Mouse (Mus musculus) right cerebral cortex, postnatal 36 days (tissue): ENCODE data around the gene 5031439G07Rik.
A peak's percentile ranks its signal among the peaks of the same experiment; 100 is the strongest.
"Not testable (repeated sequence)": the region's sequence is repeated elsewhere in the genome, so short reads cannot be mapped to it uniquely, and the experiment has no call there.

Source experiments
- DNase-seq, 2 experiments: peaks; one replicate each; pipeline ENCODE4 v3.0.0; 2022; ENCODE audit warnings: low spot score in 2 of 2, mixed read lengths in 1 of 2

The 5031439G07Rik gene

GRCm38 (mm10) chr15:84957851-84958250 lies 30.5 kb downstream of the 5031439G07Rik start:
- peak; percentile 58 to 73 for DNase-seq

DNA sequence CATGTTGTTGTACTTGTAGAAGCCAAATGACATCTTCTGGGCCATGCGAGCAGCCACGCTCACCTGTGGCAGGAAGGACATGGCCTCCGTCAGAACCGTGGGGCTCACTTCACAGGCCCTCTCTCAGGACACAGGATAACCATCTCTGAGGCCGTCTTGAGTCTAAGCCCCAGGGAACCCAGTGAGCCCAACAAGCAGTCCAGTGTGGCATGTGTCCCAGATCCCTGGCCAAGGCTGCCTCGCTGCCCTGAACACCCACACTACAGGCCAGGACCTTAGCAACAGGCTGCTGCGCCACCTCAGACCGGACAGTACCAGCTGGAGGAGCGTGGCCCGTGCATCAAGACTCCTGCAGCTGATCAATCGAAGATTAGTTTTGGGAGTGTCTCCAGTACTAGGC lies 35.1 kb downstream of the 5031439G07Rik start:
- no peak for DNase-seq

- peak; percentile 71 for DNase-seq
Observed at GRCm38 (mm10) chr15:84950053-84950452, 38.3 kb downstream of the 5031439G07Rik start.

DNA sequence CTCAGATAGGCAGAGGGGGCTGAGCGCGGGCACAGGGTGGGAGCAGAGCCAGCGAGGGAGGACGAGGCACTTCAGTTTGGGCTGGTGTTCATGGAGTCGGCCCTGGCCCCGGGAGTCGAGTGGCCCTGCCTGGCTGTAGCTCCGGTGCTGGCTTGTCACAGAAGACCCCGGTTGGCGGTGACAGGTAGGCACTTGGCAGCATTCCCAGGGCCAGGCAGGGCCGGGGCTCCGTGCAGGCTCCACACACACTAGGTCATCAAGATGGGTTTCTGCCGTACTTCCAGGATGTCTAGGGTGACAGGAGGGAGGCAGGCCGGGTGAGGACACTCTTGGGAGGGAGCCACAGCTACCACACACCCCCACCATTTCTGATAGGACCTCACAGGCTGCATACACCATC lies 39.4 kb downstream of the 5031439G07Rik start:
- no peak for DNase-seq

DNA sequence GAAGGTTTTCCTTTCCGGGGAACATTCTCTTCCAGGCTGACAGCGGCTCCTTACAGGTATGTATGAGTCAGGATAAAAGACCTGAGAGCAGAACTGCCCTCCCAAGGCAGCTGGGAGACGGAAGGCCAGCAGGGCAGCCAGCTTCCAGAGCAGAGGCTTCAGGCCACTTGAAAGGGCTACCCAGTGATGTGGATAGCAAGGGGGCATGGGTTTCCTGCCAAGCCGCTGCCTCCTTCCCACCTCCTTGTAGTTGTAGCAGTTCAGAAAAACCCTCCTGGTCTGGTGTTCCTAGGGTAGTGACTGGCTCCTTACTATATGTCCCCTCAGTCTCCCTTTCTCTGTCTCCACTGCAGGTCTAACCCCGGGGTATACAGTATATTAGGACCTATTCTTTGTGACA lies 44.0 kb downstream of the 5031439G07Rik start:
- no peak for DNase-seq

GRCm38 (mm10) chr15:84942647-84943285 lies 45.6 kb downstream of the 5031439G07Rik start:
- no peak for DNase-seq

- DNase-seq = no peak
Observed at GRCm38 (mm10) chr15:84940102-84940501, 48.2 kb downstream of the 5031439G07Rik start.

DNA sequence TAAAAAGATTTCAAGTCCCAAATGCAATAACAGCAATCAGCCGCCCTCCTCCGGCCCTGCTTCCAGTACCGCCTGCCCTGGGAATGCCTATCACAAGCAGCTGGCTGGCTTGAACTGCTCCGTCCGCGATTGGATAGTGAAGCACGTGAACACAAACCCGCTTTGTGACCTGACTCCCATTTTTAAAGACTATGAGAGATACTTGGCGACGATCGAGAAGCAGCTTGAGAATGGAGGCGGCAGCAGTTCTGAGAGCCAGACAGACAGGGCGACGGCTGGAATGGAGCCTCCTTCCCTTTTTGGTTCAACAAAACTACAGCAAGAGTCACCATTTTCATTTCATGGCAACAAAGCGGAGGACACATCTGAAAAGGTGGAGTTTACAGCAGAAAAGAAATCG lies 53.5 kb downstream of the 5031439G07Rik start:
- DNase-seq = no peak

- no peak for DNase-seq
Observed at GRCm38 (mm10) chr15:84932351-84932750, 56.0 kb downstream of the 5031439G07Rik start.

- DNase-seq = no peak
Observed at GRCm38 (mm10) chr15:84925495-84926018, 62.8 kb downstream of the 5031439G07Rik start.

GRCm38 (mm10) chr15:84924781-84925315 lies 63.5 kb downstream of the 5031439G07Rik start:
- no peak for DNase-seq

- DNase-seq = peak in 1 of 2 experiments; percentile 28
Observed at GRCm38 (mm10) chr15:84923508-84924181, 64.7 kb downstream of the 5031439G07Rik start.

DNA sequence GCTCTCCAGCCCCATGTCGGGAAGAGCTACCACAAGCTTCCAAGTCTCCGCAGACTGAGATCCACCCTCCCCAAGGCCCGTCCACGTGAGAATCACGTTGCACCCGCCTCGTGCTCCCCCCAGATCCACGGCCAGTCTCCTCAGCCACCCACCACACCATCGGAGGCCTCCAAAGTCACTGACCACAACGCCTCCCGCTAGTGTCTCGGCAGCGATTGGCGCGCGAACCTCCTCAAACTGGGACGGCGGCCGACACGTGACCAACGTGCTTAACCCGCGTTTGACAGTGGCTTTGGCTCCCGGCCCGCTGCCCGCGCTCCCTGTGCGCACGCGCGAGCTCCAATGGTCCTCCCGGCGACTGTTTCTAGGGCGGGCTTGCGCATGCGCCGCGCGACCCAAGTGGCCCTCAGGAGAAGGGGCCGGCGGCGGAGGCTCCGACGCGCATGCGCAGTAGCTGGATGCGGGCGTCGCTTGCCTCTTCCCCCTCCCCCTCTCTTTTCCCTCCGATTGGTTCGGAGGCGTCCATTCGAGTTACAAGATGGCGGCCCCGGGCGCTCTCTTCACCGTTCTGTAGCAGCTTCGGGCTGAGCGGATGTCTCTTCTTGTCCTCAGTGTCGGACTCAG lies 65.4 kb downstream of the 5031439G07Rik start, which contains the start of gene Nup50:
Gene Nup50 (plus strand): TSS at position 528 of the 624 bp plus-strand sequence.
- peak; percentile 99 for DNase-seq

- DNase-seq = no peak
Observed at GRCm38 (mm10) chr15:84919938-84920337, 68.4 kb downstream of the 5031439G07Rik start, which contains the start of gene Gm29666. Gene Gm29666 (minus strand): TSS chr15:84920038.

DNA sequence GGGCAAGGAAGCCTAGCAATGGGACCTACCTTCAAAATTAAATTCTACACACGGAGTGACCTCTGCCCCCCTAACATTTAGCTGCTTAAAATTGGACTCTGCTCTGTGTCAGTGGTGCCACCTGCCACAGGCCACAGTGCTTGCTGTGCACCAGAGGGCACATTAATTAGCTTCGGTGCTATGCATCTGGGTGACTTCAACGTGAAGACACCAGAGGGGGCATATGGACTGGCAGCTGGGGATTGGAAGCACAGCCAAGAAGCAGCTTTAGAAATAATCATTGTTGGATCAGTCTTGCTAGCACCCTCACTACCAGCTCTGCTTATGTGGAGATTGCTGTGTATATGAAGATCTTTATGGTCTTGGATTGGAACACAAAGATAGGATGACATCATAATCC lies 75.2 kb downstream of the 5031439G07Rik start:
- DNase-seq = no peak

GRCm38 (mm10) chr15:84903843-84904385 lies 84.4 kb downstream of the 5031439G07Rik start:
- no peak for DNase-seq

GRCm38 (mm10) chr15:84898077-84898476 lies 90.3 kb downstream of the 5031439G07Rik start:
- no peak for DNase-seq

DNA sequence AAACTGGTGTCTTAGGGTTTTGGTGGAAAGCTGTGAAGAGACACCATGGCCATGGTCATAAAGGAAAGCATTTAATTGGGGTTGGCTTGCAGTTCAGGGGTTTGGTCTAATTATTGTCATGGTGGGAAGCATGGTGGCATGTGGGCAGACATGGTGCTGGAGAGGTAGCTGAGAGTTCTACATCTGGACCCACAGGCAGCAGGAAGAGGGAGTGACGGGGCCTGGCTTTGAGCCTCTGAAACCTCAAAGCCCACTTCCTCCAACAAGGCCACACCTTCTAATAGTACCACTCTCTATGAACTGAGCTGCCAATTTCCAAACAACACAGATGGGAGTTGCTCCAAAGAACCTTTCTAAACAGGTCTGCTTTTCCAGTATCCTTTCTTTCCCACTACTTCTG lies 91.7 kb downstream of the 5031439G07Rik start:
- no peak for DNase-seq

DNA sequence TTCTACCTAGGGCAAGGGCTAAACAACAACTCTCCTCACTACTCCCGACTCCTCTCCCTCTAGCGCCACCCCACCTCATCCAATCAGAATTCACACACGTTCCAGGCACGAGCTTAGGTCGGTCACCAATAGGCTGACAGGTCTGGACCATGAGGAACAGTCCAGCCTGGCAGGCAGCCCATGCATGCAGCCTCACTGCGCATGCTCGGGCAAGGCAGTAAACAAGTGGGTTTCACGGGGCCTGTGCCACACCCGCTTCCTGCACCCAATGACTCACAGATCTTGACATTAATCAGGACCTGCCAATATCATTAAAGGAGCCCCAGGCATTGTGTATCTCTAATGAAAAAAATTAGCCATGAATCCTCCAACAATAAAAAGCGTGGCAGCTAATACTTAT lies 92.1 kb downstream of the 5031439G07Rik start:
- DNase-seq = not testable (repeated sequence)
